Mouse (Mus musculus) embryonic facial prominence, embryonic 11.5 days (tissue): Measurements from ENCODE around the gene Nynrin. TPM values are rescaled to one million over a fixed set of nuclear protein-coding genes. Genes with fewer than 3 reads are reported as not detected.
A peak's percentile ranks its signal among the peaks of the same experiment; 100 is the strongest.

Experiments used
- ATAC-seq: fragments of 200-750 bp; cut with Nextera tagmentation; replicated peaks from 2 replicates; pipeline ENCODE4 v1.8.0; 2017; ENCODE audit warnings: low read depth; ENCODE audit not compliant: insufficient number of reproducible peaks, low FRiP score, low TSS enrichment
- DNase-seq: peaks from one replicate; pipeline ENCODE4 v3.0.0-alpha.2; 2015; ENCODE audit warnings: low spot score
- H3K27ac ChIP-seq: fragments of 300-500 bp; sonication (generic); replicated peaks from 2 replicates; pipeline ENCODE4 v1.5.1; 2014; ENCODE audit warnings: mild to moderate bottlenecking, low read depth, low read length, control low read depth
- H3K27me3 ChIP-seq: fragments of 300-500 bp; sonication (generic); 2 replicates; pipeline ENCODE4 v1.6.1; 2014; ENCODE audit warnings: mild to moderate bottlenecking, low read length, moderate library complexity, mixed read lengths; ENCODE audit not compliant: control insufficient read depth, insufficient read depth
- H3K36me3 ChIP-seq: fragments of 300-500 bp; sonication (generic); replicated peaks from 2 replicates; pipeline ENCODE4 v1.6.1; 2014; ENCODE audit warnings: low read depth, mild to moderate bottlenecking, low read length, moderate library complexity, mixed read lengths; ENCODE audit not compliant: control insufficient read depth, insufficient read depth
- H3K4me1 ChIP-seq: fragments of 300-500 bp; sonication (generic); 2 replicates; pipeline ENCODE4 v1.6.1; 2014; ENCODE audit warnings: low read length, mixed read lengths; ENCODE audit not compliant: control insufficient read depth, insufficient read depth
- H3K4me2 ChIP-seq: fragments of 300-500 bp; sonication (generic); 2 replicates; pipeline ENCODE4 v1.6.1; 2014; ENCODE audit warnings: low read depth, mild to moderate bottlenecking, control low read depth, low read length, moderate library complexity
- H3K4me3 ChIP-seq: fragments of 300-500 bp; sonication (generic); 2 replicates; pipeline ENCODE4 v1.5.1; 2014; ENCODE audit warnings: low read depth, low read length, control low read depth
- H3K9ac ChIP-seq: fragments of 300-500 bp; sonication (generic); replicated peaks from 2 replicates; pipeline ENCODE4 v1.6.1; 2014; ENCODE audit warnings: mild to moderate bottlenecking, control low read depth, low read length
- H3K9me3 ChIP-seq: fragments of 300-500 bp; sonication (generic); replicated peaks from 2 replicates; pipeline ENCODE4 v1.6.1; 2016; ENCODE audit warnings: mild to moderate bottlenecking, low read length, inconsistent platforms, mixed read lengths; ENCODE audit not compliant: control insufficient read depth
- WGBS: fragments of 180-500 bp; shearing (Covaris S2); extraction: QIAGEN DNeasy Blood & Tissue Kit; methylation state at CpG from one replicate; pipeline ENCODE4 v1.1.7; 2014; 5-methylcytosine and 5-hydroxymethylcytosine counted together
- polyA plus RNA-seq: library from polyadenylated mRNA; unstranded; fragments of >200 nt; fragmentation: Nextera tagmentation; extraction: Ambion mirVana; gene quantifications from 2 replicates; pipeline ENCODE4 v1.2.1, GENCODE M21; 2014

Nynrin gene
- polyA plus RNA-seq, 1 experiment from 2014 or later: 13.6 TPM

DNA sequence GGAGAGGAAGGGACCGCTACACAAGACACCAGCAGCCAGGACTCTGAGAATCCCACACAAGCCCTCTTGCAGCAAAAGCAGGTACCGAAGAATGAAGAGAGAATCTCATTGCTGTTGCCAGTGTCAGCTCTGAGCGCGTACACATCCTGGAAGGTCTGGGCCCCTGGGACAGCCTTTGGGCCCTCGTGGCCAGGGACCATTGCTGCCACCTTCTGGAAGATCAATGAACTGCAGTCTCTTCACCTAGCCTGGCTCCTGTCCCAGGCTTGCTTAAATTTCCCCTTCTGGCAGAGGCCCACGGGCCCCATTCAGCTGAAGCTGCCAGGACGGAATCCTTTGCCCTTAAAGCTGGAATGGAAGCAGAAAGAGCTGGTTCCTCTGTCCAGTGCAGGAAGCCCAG, 10.0 kb downstream of the Nynrin start:
- DNase-seq (peak; percentile 87), ATAC-seq (peak; percentile 32; the same call in 1 of the 2 replicates)
- no peak overlapping the region for H3K4me2 ChIP-seq
- WGBS: 29% methylated on average over 7 of the region's 7 CpGs
- H3K27me3 ChIP-seq: no peaks in the 10 kb centered on the region
- peaks cover 9% of the 10 kb centered on the region for H3K36me3 ChIP-seq
- no peak overlapping the region for H3K9ac ChIP-seq
- H3K9me3 ChIP-seq: no peaks in the 10 kb centered on the region
- peaks cover 3% of the 10 kb centered on the region; the same call in 1 of the 2 replicates for H3K4me1 ChIP-seq
- H3K27ac ChIP-seq: no peak overlapping the region
- no peak overlapping the region for H3K4me3 ChIP-seq

DNA sequence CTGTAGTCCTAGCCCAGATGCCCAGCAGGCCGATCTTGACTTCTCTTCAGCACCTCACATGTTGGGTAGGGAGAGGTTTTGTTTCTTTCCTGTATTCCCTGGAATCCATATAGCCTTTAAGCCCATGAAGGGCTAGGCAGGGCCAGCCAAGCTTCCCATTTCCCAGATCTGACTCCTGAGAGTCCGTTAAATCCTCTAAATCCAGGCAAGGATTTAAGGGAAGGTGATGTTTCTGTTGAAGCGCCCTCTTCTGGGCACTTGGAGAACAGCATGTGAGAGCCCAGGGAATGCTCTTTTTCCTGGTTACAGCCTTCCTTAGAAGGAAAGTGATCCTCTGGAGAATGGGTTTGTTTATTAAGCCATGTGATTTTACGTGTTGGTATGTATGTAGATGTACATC, 13.2 kb downstream of the Nynrin start:
- Histone ChIP-seq H3K36me3 (peaks cover 18% of the 10 kb centered on the region), H3K4me2 (no peak overlapping the region), H3K4me3 (no peak overlapping the region), H3K9ac (no peak overlapping the region), H3K27ac (no peak overlapping the region), H3K4me1 (no peaks in the 10 kb centered on the region; the same call in 1 of the 2 replicates), H3K9me3 (no peaks in the 10 kb centered on the region), H3K27me3 (no peaks in the 10 kb centered on the region)
- WGBS: 41% methylated on average over 4 of the region's 4 CpGs
- no peak for ATAC-seq
- peak; percentile 79 for DNase-seq

DNA sequence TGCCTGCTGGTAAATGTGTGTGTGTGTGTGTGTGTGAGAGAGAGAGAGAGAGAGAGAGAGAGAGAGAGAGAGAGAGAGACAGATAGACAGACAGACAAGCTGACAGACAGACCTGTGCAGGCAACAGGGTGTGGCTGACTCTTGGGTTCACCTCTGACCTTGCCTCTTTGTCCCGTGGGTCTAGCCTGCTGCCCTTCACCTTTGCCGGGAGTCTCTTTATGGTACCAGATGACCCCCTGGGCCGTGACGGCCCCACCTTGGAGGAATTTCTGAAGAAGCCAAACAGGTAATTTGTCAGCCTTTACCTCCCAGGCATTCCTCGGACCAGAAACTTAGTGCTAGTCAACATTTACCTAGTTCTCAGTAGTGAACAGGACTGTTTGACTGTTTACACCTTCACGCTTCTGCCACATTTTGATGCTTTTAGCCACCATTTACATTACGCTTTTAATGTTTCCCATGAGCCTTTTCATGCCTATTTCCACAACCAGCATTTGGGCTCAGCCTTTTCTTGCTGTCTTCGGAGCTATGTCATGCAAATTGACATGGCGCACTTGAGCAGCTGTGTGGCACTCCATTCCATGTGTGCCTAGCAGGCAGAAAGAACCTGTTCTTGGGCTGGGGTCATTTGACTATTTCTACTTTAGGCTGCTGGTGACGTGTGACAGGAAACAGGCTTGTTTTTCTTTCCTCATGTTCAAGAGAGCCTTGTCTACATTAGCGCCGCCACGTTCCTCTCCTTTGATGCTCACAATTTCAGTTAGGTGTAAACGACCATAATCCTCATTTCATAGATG, 14.6 kb downstream of the Nynrin start:
- no peak overlapping the region for H3K27ac ChIP-seq
- H3K9me3 ChIP-seq: no peaks in the 10 kb centered on the region
- WGBS: 85% methylated on average over 14 of the region's 14 CpGs
- H3K4me3 ChIP-seq: no peak overlapping the region
- H3K4me2 ChIP-seq: no peak overlapping the region
- no peak for ATAC-seq
- no peaks in the 10 kb centered on the region for H3K27me3 ChIP-seq
- no peaks in the 10 kb centered on the region; the same call in 1 of the 2 replicates for H3K4me1 ChIP-seq
- no peak for DNase-seq
- H3K9ac ChIP-seq: no peak overlapping the region
- peaks cover 22% of the 10 kb centered on the region for H3K36me3 ChIP-seq

DNA sequence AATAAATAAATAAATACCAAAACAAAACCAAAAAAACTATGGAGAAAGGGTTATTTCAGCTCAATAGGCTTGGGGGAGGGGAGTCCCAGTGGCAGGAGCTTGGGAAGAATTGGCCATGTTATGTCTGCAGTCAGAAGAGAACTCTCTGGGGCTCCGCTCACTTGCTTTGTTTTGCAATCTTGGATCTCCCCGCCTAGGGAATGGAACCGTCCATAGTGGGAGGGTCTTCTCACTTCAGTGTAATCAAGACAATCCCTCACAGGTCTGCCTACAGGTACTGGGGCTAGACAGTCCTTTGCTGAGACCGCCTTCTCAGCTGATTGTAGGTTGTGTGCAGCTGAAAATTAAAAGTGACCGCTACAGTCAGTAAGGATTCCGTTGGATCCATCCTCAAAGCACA, 15.7 kb downstream of the Nynrin start:
- Histone ChIP-seq H3K4me1 (no peaks in the 10 kb centered on the region), H3K27ac (no peak overlapping the region), H3K36me3 (peaks cover 19% of the 10 kb centered on the region), H3K27me3 (no peaks in the 10 kb centered on the region), H3K4me3 (no peak overlapping the region), H3K4me2 (no peak overlapping the region), H3K9me3 (no peaks in the 10 kb centered on the region), H3K9ac (no peak overlapping the region)
- 96% methylated on average over 6 of the region's 6 CpGs for WGBS
- no peak for DNase-seq
- ATAC-seq: no peak

DNA sequence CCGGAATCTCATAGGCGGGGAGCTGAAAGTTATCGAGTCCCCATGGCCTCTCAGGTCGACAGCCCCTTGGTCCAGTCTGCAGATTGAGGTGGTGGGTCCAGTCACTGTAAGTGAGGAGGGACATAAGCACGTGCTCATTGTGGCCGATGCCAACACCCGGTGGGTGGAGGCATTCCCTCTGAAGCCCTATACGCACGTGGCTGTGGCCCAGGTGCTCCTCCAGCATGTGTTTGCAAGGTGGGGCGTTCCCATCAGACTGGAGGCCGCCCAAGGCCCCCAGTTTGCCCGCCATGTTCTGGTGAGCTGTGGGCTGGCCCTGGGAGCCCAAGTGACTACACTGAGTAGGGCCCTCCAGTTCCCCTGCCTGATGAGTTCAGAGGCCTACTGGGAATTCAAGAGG, 18.2 kb downstream of the Nynrin start:
- no peaks in the 10 kb centered on the region for H3K9me3 ChIP-seq
- no peak overlapping the region for H3K4me2 ChIP-seq
- H3K36me3 ChIP-seq: peaks cover 13% of the 10 kb centered on the region
- H3K4me3 ChIP-seq: no peak overlapping the region
- ATAC-seq (no peak), DNase-seq (no peak)
- H3K4me1 ChIP-seq: no peaks in the 10 kb centered on the region
- 91% methylated on average over 12 of the region's 12 CpGs for WGBS
- no peak overlapping the region for H3K27ac ChIP-seq
- H3K9ac ChIP-seq: no peak overlapping the region
- no peaks in the 10 kb centered on the region for H3K27me3 ChIP-seq

DNA sequence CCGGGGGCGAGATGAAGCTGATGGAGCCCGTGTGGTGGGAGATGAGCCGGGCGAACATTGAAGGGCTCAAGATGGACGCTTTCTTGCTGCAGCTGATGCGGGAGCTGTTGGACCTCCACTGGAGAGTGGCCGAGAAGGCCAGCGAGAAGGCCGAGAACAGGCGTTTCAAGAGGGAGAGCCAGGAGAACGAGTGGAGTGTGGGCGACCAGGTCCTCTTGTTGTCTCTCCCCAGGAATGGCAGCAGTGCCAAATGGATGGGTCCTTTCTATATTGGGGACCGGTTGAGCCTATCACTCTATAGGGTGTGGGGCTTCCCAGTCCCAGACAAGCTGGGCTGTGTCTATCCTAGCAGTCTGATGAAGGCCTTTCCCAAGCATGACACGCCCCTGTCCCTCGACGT, 18.7 kb downstream of the Nynrin start:
- Histone ChIP-seq H3K9ac (no peak overlapping the region), H3K9me3 (no peaks in the 10 kb centered on the region), H3K4me2 (no peak overlapping the region), H3K4me3 (no peak overlapping the region), H3K27ac (no peak overlapping the region), H3K27me3 (no peaks in the 10 kb centered on the region), H3K4me1 (no peaks in the 10 kb centered on the region), H3K36me3 (peaks cover 13% of the 10 kb centered on the region)
- DNase-seq: no peak
- ATAC-seq: no peak
- 90% methylated on average over 17 of the region's 17 CpGs for WGBS

DNA sequence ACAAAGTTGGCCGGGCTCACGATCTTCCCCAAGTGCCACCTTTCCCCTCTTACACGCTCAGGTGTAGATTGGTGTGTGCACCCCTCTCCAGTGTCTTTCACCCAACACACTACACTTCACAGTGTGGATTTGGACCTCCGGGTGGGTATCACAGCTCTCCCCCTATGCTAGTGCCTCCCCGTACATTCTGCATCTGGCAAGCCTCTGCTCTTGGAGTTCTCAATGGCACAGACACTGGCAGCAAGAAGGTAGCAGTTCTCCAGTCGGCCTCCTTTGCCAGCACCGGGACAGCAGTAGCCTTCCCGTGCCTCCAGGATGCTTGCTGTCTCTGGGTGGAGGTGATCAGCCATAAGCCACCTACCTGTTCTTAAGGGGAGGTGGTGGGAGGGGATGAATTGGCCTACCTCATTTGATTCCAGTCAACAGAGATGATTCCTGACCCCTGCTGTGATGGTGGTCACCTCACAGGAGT, 19.5 kb downstream of the Nynrin start:
- Histone ChIP-seq H3K4me2 (no peak overlapping the region), H3K36me3 (peaks cover 13% of the 10 kb centered on the region), H3K27me3 (no peaks in the 10 kb centered on the region), H3K4me3 (no peak overlapping the region), H3K9me3 (no peaks in the 10 kb centered on the region), H3K27ac (no peak overlapping the region), H3K4me1 (peaks cover 3% of the 10 kb centered on the region; the same call in 1 of the 2 replicates), H3K9ac (peak overlapping the region; percentile 29; the same call in 1 of the 2 replicates)
- ATAC-seq (0 out of 2 replicates have a peak, but pooled peaks have one; percentile 43), DNase-seq (no peak)
- 82% methylated on average over 8 of the region's 8 CpGs for WGBS
